Mouse (Mus musculus): ENCODE results near the gene Tuba8.

GRCm38 (mm10) chr6:121271707-121272074, 61.2 kb downstream of the Tuba8 start:
- TF ChIP-seq CTCF (IDR thresholded peaks at IDR 0.05; ENCODE audit: borderline replicate concordance, insufficient read depth, low read length) (no peak), POLR2A (IDR thresholded peaks at IDR 0.05; ENCODE audit: low read depth, low read length) (no peak)
